Mouse (Mus musculus) erythroblast, embryonic 14.5 days (primary cell): ENCODE data around the gene Phf23.

Experiments
- GATA1 ChIP-seq: IDR thresholded peaks from 2 replicates; pipeline ENCODE4 v1.6.1; 2012; ENCODE audit warnings: low read length, inconsistent platforms, mixed read lengths
- TAL1 ChIP-seq: IDR thresholded peaks from 3 replicates; pipeline ENCODE4 v1.6.1; 2012; ENCODE audit warnings: low read length, inconsistent platforms, mixed read lengths

GRCm38 (mm10) chr11:69964650-69965270, 30.8 kb upstream of the Phf23 start, which contains the start of gene Cldn7:
- no peak for TF ChIP-seq GATA1
- TF ChIP-seq TAL1 = no peak
